Mouse (Mus musculus): ENCODE measurements around the gene Gm49384.

DNA sequence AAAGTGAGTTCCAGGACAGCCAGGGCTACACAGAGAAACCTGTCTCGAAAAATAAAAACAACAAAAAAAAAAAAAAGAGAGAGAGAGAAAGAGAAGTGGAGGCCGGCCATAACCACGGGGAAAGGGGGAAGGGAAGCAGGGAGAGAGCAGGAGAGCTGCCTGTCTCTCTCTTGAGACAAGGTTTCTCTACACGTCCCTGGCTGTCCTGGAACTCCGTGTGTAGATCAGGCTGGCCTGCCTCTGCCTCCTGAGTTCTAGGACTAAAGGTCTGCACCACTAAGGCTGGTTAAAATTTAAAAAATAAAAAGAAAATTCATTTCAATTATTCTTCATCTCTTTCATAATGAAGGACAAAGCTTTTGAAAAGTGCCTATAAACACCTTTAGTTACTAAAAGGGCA is 12.7 kb downstream of the Gm49384 start:
- TF ChIP-seq POLR2A (IDR thresholded peaks at IDR 0.05; ENCODE audit: low read depth, low read length), result no peak
- TF ChIP-seq CTCF (IDR thresholded peaks at IDR 0.05; ENCODE audit: extremely low read depth, insufficient read depth, insufficient read length, insufficient replicate concordance), result no peak

Measured in spleen, adult 2 months (tissue).